Mouse (Mus musculus) natural killer cell, adult 2 months (primary cell): ENCODE data around the gene Hadhb.
A peak's percentile ranks its signal among the peaks of the same experiment; 100 is the strongest.
"Not testable (repeated sequence)": the region's sequence is repeated elsewhere in the genome, so short reads cannot be mapped to it uniquely, and the experiment has no call there.

Experiments
- DNase-seq, 2 experiments: peaks; one replicate each; pipeline ENCODE4 v3.0.0; 2022; ENCODE audit warnings: low spot score in 2 of 2

The Hadhb gene

DNA sequence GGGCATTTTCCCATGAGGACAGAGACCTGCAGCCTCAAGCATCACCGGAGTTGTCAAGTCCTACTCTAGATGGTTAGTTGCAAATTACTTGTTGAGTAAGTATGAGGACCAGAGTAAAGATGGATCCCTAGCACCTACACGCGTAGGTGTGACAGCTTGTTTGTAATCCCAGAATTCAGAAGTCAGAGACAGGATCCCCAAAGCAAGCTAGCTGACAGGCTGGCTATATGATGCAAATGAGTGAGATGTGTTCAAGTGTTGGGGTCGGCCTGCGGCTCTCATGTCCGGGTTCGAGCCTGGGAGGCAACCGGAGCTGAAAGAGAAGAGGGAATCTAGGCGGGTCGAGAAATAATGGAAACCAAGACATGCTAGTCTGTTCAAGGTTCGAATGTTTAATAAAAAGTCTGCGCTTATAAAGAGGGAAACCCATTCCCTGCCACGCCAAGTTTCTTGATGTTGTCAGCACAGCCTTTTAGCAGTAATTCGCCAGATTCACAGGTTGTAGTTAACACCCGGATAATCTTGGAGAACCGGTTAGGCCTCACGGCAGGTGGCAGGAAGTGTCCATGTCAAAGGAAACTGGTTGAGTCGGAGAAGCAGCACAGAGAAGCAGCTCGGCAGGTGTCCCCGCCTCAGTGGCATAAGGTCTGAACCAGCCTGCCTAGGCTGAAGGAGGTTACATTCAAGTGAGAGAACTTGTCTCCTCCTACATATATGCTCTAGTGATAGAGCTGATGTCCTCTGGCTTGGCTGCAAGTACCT, 18.1 kb downstream of the Hadhb start:
- no peak for DNase-seq

GRCm38 (mm10) chr5:30175811-30176210, 20.8 kb downstream of the Hadhb start:
- no peak for DNase-seq

DNA sequence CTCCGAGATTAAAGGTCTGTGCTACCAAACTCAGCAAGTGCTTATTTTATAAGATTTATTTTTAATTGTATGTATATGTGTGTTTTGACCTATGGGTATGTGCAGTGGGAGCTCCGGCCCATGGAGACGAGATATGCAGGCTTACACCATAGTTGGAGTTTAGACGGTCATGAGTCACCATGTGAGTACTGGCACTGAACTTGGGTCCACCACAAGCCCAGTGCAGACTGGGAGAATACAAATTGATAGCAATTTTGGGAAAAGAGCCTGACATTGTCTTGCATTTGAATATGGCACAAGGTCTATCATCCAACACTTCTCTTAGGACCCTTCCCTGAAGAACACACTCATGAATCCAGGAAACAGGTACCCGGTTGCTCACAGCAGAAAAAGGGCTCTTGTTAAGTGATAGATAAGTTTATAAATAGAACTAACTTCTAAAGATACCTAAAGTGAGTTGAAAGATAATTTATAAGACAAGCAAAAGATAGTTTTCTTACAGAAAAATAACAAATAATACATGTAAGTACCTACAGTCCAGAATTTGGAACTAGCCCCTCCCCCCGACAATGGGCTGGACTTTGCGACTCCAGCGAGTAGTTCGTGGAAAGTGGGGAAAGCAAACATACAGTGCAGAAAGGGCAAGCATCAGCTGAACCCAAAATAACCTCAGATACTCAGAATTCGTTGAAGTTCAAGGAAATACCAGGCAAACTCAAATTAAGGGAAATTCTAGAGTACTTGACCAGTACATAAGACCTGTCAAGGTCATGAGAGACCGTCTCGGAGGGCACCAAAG, 32.8 kb downstream of the Hadhb start:
- no peak for DNase-seq

DNA sequence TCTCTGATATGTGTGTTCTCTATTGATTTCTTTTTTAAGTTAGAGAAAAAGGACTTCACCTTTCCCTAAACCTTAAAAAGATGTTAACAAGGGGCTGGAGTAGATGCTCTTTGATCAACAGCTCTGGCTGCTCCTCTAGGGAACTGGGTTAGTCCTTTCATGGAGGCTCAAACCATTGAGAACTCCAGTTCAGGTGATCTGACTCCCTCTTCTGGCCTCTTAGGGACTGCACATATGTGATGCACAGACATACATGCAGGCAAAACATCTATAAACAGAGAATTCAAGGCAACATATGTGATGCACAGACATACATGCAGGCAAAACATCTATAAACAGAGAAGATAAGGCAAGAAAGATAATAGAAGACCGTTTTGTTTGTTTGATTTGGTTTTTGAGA, 37.4 kb downstream of the Hadhb start:
- no peak for DNase-seq

DNA sequence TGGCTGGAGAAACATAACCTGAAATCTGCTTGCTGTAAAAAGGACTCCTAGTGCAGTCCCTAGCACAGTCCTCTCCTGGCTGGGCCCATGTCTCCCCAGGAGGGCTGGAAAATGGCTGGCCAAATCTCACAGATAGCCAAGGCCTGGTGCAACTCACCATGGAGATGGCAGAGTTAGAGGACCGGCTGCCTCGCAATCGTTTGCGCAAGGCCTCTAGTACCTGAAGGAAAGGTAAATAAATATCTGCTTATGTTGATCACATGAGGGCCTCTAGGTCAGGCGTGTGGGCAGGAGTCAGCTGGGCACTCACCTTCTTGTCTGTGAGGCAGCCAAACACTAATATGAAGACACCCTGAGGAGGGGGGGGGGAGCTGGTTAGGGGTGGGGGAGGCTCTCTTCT, 40.3 kb downstream of the Hadhb start:
- DNase-seq = no peak

DNA sequence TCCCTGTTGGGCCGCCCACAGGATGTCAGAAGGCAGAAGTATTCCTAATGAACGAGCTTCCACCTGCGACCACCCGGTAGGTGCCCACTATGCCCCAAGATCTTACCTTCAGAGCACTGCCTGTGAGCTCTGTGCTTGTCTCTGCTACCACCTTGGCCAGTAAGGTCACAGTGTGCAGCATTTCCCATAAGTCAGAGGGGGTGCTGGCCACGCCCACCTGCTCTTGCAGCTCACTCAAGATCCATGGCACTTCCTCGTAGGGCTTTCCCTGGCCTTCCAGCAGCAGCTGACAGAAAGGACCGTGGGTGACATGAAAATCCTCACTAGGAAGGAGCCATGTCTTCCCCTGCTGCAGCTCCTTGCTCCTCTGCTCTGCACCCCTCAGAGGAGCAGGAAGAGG, 43.2 kb downstream of the Hadhb start:
- DNase-seq = no peak

DNA sequence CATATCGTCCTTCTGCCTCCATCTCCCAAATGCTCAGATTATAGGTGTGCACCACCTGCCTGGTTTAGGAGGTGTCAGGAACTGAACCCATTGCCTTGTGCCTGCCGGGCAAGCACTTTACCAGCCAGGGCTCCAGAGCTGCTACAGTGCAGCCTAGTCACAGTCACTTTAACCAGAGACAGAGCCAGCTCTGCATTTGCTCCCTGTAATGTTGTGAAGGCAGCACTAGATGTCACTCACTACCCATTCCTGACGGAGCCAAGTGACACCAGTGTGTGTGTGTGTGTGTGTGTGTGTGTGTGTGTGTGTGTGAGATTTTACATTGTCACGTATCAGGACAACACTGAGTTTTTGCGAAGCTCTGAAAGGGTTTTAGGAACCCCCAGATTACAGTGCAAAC, 46.5 kb downstream of the Hadhb start:
- no peak for DNase-seq

DNA sequence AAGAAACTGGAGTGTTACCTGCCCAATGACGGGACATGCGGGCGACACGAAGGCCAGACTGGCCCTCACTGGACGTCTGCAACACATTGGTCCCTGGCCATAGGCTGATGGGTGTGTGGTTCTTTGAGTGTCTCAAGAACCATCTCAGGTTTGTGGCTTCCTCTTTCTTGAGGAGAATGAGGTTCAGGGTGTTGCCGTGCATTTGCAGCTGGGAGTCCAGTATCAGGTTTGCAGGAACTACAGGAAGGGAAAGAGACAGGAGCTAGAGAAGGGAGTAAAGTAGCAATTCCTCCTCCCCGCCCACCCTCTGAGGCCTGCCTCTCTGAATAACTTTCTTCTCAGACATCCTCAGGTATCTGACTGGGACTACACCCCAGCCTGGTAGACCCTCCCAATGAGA, 47.2 kb downstream of the Hadhb start:
- no peak for DNase-seq

- no peak for DNase-seq
Observed at GRCm38 (mm10) chr5:30203216-30203885, 48.3 kb downstream of the Hadhb start.

- no peak for DNase-seq
Observed at GRCm38 (mm10) chr5:30204441-30204840, 49.4 kb downstream of the Hadhb start.

DNA sequence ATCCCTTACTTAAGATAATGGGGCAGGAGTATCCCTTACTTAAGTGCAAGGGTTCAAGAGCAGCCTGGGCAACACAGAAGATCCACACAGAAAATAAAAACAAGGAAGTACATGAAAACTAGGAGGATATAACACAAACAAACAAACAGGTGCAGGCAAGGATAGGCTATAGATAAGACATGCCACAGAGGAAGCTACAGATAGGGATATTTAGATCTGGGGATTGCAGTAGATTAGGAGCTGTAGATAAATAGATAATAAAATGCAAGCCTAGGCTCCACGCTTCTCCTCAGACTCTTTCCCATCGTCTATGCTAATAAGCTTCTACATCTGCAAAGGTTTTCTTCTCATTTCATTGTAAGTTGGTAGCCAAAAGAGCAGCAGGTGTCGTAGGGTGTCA, 50.0 kb downstream of the Hadhb start:
- no peak for DNase-seq

- no peak for DNase-seq
Observed at GRCm38 (mm10) chr5:30205493-30205892, 50.4 kb downstream of the Hadhb start, which contains the start of gene Adgrf3. Adgrf3 (minus strand) TSS chr5:30205722.

- DNase-seq = peak in 1 of 2 experiments; percentile 16
Observed at GRCm38 (mm10) chr5:30207276-30207675, 52.2 kb downstream of the Hadhb start.

DNA sequence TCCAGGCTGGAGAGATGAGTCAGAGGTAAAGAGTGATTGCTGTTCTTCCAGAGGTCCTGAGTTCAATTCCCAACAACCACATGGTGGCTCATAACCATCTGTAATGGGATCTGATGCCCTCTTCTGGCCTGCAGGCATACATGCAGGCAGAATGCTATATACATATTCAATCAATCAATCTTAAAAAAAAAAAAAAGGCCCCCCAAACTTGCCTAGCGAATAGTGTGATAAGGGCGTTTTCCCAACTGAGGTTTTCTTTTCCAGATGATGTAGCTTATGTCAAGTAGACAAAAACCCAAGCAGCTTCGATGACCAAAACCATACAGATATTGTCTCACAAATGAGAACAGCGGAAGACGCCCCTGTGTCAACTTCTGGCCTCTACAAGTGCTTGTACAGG, 55.7 kb downstream of the Hadhb start:
- DNase-seq = not testable (repeated sequence)

DNA sequence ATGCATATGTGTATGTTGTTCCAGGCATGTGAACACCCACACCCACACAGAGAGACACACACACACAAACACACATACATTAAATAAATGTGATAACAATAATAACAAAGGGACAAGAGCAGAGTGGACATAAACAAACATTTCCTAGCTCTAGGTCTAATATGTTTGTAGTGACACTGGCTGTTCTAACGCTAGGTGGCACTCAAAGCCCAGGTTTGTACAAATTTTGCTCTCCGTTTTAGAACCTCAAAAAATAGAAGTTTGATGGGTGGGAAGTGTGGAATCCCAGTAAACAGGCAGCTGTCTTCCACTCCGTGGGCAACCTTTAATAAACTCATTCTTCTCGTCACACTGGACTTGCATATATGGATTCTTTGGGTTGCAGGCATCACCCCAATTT, 59.8 kb downstream of the Hadhb start:
- peak; percentile 33 to 55 for DNase-seq

DNA sequence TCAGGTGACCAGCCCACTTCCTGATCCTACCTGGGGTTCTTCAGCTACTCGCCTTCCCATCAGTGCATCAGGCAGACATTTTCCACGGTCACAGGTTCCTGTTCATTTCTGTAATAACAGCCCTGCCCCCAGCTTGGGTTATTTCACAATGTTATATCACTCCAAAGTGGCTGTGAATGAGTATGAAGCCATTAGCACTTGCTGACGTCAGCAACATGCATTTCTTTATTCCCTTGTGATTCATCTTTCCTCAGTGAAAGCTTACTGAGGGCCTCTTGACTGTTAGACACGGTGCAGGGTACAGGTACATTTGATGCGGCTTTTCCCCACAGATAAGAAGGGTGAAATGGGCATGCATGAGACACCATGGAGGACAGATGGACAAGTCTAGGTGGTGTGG, 60.9 kb downstream of the Hadhb start:
- no peak for DNase-seq

GRCm38 (mm10) chr5:30219715-30220114, 64.7 kb downstream of the Hadhb start:
- DNase-seq = no peak

- no peak for DNase-seq
Observed at GRCm38 (mm10) chr5:30220666-30221065, 65.6 kb downstream of the Hadhb start.

DNA sequence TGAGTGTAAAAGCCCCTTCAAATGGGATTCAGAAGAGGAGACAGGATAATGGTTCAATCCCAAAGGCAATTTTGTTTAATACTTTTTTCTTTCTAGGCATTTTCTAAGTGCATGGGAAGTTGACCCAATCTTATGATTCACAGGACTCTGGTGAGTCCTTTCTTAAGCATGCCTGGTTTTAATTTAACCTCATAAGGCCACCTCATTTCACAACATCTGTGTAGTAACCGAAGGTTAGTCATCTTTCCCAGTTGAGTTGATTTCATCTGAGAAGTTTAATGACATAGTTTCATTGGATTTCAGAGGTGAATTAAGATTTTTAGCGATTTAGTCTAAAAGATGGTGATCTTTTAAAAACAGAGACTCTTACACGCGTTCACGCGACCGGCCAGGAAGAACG, 67.6 kb downstream of the Hadhb start:
- DNase-seq = no peak

DNA sequence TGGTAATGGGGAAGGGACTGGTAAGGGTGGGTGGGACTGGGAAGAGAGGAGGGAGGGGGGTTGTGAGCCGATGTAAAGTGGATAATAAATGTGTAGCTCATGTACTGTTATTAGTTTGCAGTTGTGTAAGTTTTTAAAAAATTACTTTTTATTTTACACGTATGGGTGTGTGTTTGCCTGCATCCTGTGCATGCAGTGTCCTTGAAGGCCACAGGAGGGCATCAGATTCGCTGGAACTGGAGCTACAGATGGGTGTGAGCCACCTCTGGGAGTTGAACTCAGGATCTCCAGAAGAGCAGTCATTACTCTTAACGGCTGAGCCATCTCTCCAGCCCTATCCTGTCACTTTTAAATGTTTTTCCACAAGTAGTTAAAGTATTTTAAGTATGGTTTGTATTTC, 75.9 kb downstream of the Hadhb start:
- DNase-seq = peak in 1 of 2 experiments; percentile 25

GRCm38 (mm10) chr5:30231891-30232270, 76.8 kb downstream of the Hadhb start:
- DNase-seq = no peak

DNA sequence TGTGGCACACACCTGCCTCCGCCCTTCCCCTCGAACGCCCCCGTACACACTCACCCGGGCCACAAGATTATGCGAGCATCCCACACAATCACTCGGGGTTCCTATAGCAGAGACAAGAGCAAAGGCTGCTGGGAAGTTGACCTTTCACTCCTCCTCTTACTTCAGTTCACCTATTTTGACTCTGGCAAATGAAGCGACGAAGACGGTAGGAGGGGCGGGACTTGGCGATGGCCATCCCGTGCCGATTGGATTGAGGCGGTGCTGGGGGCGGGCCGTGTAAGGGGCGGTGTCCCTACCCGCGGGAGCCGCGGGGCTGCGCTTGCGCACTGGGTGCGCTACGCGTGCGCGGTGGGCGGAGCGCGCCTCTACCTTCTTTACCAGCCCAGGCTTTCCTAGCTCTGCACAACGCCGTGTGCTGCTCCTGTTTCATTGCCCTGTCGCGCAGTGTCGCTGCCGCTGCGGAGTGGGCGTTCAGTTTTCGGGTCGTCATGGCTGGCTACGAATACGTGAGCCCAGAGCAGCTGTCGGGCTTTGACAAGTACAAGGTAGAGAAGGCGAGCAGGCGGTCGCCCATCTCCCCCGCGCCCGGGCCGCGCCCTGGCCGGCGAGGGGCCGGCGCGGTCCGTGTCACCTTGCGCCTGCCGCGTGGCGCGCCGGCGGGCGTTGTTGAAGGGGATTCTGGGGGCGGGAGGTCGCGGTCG, 77.4 kb downstream of the Hadhb start, which contains the start of gene Selenoi:
TSS of gene Selenoi (plus strand) at position 311 of the 701 bp plus-strand sequence.
- peak; percentile 99 for DNase-seq
